Mouse (Mus musculus): ENCODE data around the gene Gng7. TPM values are rescaled to one million over a fixed set of nuclear protein-coding genes. Genes with fewer than 3 reads are reported as not detected.

Gng7 gene
- polyA plus RNA-seq, 1 experiment from 2014 or later, result 1.4 TPM

- no peak overlapping the region for H3K4me3 ChIP-seq (ENCODE audit: control insufficient read depth in 1 of 2, insufficient read depth in 1 of 2, low read depth in 1 of 2, low read length in 2 of 2)
- ATAC-seq (ENCODE audit: insufficient number of reproducible peaks, insufficient read depth, low FRiP score, low read depth), result no peak
- no peaks in the 10 kb centered on the region for H3K27me3 ChIP-seq (ENCODE audit: control insufficient read depth, insufficient read depth, low read length)
- H3K9ac ChIP-seq (ENCODE audit: low read length), result no peak overlapping the region
- H3K27ac ChIP-seq (replicated peaks in 1 of 2; ENCODE audit: control insufficient read depth in 1 of 2, insufficient read depth in 1 of 2, low read depth in 2 of 2, low read length in 2 of 2), result no peak overlapping the region
- H3K4me1 ChIP-seq (ENCODE audit: control insufficient read depth in 2 of 2, insufficient read depth in 2 of 2, low read length in 2 of 2), result peaks cover 23 to 36% of the 10 kb centered on the region in 2 experiments
- no peaks in the 10 kb centered on the region for H3K36me3 ChIP-seq (ENCODE audit: control insufficient read depth, insufficient read depth, low read length)
- H3K4me2 ChIP-seq (ENCODE audit: low read length), result no peak overlapping the region
- no peaks in the 10 kb centered on the region for H3K9me3 ChIP-seq (ENCODE audit: control insufficient read depth, low read length)
- WGBS, result 65% methylated on average over 3 of the region's 3 CpGs
These were observed 47.6 kb downstream of the Gng7 start for GRCm38 (mm10) chr10:80967101-80967656.

- no peaks in the 10 kb centered on the region for H3K36me3 ChIP-seq (ENCODE audit: control insufficient read depth, insufficient read depth, low read length)
- ATAC-seq (ENCODE audit: insufficient number of reproducible peaks, insufficient read depth, low FRiP score, low read depth), result no peak
- no peaks in the 10 kb centered on the region for H3K9me3 ChIP-seq (ENCODE audit: control insufficient read depth, low read length)
- 21% methylated on average over 12 of the region's 12 CpGs for WGBS
- H3K27me3 ChIP-seq (ENCODE audit: control insufficient read depth, insufficient read depth, low read length), result no peaks in the 10 kb centered on the region
- H3K4me2 ChIP-seq (ENCODE audit: low read length), result no peak overlapping the region
- no peak overlapping the region for H3K9ac ChIP-seq (ENCODE audit: low read length)
- peaks cover 29 to 45% of the 10 kb centered on the region in 2 experiments for H3K4me1 ChIP-seq (ENCODE audit: control insufficient read depth in 2 of 2, insufficient read depth in 2 of 2, low read length in 2 of 2)
- no peak overlapping the region for H3K27ac ChIP-seq (replicated peaks in 1 of 2; ENCODE audit: control insufficient read depth in 1 of 2, insufficient read depth in 1 of 2, low read depth in 2 of 2, low read length in 2 of 2)
- H3K4me3 ChIP-seq (ENCODE audit: control insufficient read depth in 1 of 2, insufficient read depth in 1 of 2, low read depth in 1 of 2, low read length in 2 of 2), result no peak overlapping the region
These were observed 48.4 kb downstream of the Gng7 start for GRCm38 (mm10) chr10:80966296-80966695.

GRCm38 (mm10) chr10:80963031-80963975, 51.4 kb downstream of the Gng7 start:
- Histone ChIP-seq H3K4me1 (ENCODE audit: control insufficient read depth in 2 of 2, insufficient read depth in 2 of 2, low read length in 2 of 2) (peaks cover 33 to 56% of the 10 kb centered on the region in 2 experiments), H3K4me3 (ENCODE audit: control insufficient read depth in 1 of 2, insufficient read depth in 1 of 2, low read depth in 1 of 2, low read length in 2 of 2) (no peak overlapping the region), H3K27ac (replicated peaks in 1 of 2; ENCODE audit: control insufficient read depth in 1 of 2, insufficient read depth in 1 of 2, low read depth in 2 of 2, low read length in 2 of 2) (peak overlapping the region; percentile 76 to 77), H3K36me3 (ENCODE audit: control insufficient read depth, insufficient read depth, low read length) (no peaks in the 10 kb centered on the region), H3K9me3 (ENCODE audit: control insufficient read depth, low read length) (no peaks in the 10 kb centered on the region), H3K9ac (ENCODE audit: low read length) (peak overlapping the region; percentile 59), H3K27me3 (ENCODE audit: control insufficient read depth, insufficient read depth, low read length) (no peaks in the 10 kb centered on the region), H3K4me2 (ENCODE audit: low read length) (0 out of 2 replicates have a peak overlapping the region, but pooled peaks have one; percentile 5)
- ATAC-seq (ENCODE audit: insufficient number of reproducible peaks, insufficient read depth, low FRiP score, low read depth), result peak; percentile 37; the same call in 1 of the 2 replicates
- 20% methylated on average over 12 of the region's 12 CpGs for WGBS

- H3K36me3 ChIP-seq (ENCODE audit: control insufficient read depth, insufficient read depth, low read length), result no peaks in the 10 kb centered on the region
- no peaks in the 10 kb centered on the region for H3K9me3 ChIP-seq (ENCODE audit: control insufficient read depth, low read length)
- 87% methylated on average over 5 of the region's 5 CpGs for WGBS
- H3K27ac ChIP-seq (replicated peaks in 1 of 2; ENCODE audit: control insufficient read depth in 1 of 2, insufficient read depth in 1 of 2, low read depth in 2 of 2, low read length in 2 of 2), result peak overlapping the region in 1 of 2 experiments; percentile 84; a peak in 2 of 4 replicates
- H3K27me3 ChIP-seq (ENCODE audit: control insufficient read depth, insufficient read depth, low read length), result no peaks in the 10 kb centered on the region
- H3K4me1 ChIP-seq (ENCODE audit: control insufficient read depth in 2 of 2, insufficient read depth in 2 of 2, low read length in 2 of 2), result peaks cover 33 to 56% of the 10 kb centered on the region in 2 experiments
- no peak overlapping the region for H3K4me3 ChIP-seq (ENCODE audit: control insufficient read depth in 1 of 2, insufficient read depth in 1 of 2, low read depth in 1 of 2, low read length in 2 of 2)
- no peak for ATAC-seq (ENCODE audit: insufficient number of reproducible peaks, insufficient read depth, low FRiP score, low read depth)
- H3K9ac ChIP-seq (ENCODE audit: low read length), result peak overlapping the region; percentile 54; the same call in 1 of the 2 replicates
- no peak overlapping the region for H3K4me2 ChIP-seq (ENCODE audit: low read length)
These were observed 52.2 kb downstream of the Gng7 start for GRCm38 (mm10) chr10:80962585-80962984.

- Histone ChIP-seq H3K9me3 (ENCODE audit: control insufficient read depth, low read length) (no peaks in the 10 kb centered on the region), H3K27ac (replicated peaks in 1 of 2; ENCODE audit: control insufficient read depth in 1 of 2, insufficient read depth in 1 of 2, low read depth in 2 of 2, low read length in 2 of 2) (peak overlapping the region in 1 of 2 experiments; percentile 84; a peak in 3 of 4 replicates), H3K36me3 (ENCODE audit: control insufficient read depth, insufficient read depth, low read length) (no peaks in the 10 kb centered on the region), H3K4me1 (ENCODE audit: control insufficient read depth in 2 of 2, insufficient read depth in 2 of 2, low read length in 2 of 2) (peaks cover 33 to 53% of the 10 kb centered on the region in 2 experiments), H3K9ac (ENCODE audit: low read length) (peak overlapping the region; percentile 54), H3K4me2 (ENCODE audit: low read length) (no peak overlapping the region), H3K27me3 (ENCODE audit: control insufficient read depth, insufficient read depth, low read length) (no peaks in the 10 kb centered on the region), H3K4me3 (ENCODE audit: control insufficient read depth in 1 of 2, insufficient read depth in 1 of 2, low read depth in 1 of 2, low read length in 2 of 2) (no peak overlapping the region)
- whole genome bisulfite sequencing, result 45% methylated on average over 10 of the region's 10 CpGs
- ATAC-seq (ENCODE audit: insufficient number of reproducible peaks, insufficient read depth, low FRiP score, low read depth), result no peak
These were observed 52.7 kb downstream of the Gng7 start for GRCm38 (mm10) chr10:80962051-80962472.

- H3K27me3 ChIP-seq (ENCODE audit: control insufficient read depth, insufficient read depth, low read length), result no peaks in the 10 kb centered on the region
- H3K4me2 ChIP-seq (ENCODE audit: low read length), result peak overlapping the region; percentile 23
- no peak overlapping the region; a peak in 1 of 4 replicates for H3K4me3 ChIP-seq (ENCODE audit: control insufficient read depth in 1 of 2, insufficient read depth in 1 of 2, low read depth in 1 of 2, low read length in 2 of 2)
- H3K9ac ChIP-seq (ENCODE audit: low read length), result peak overlapping the region; percentile 54
- no peaks in the 10 kb centered on the region for H3K36me3 ChIP-seq (ENCODE audit: control insufficient read depth, insufficient read depth, low read length)
- H3K27ac ChIP-seq (replicated peaks in 1 of 2; ENCODE audit: control insufficient read depth in 1 of 2, insufficient read depth in 1 of 2, low read depth in 2 of 2, low read length in 2 of 2), result peak overlapping the region; percentile 71 to 84
- peak; percentile 51; the same call in 1 of the 2 replicates for ATAC-seq (ENCODE audit: insufficient number of reproducible peaks, insufficient read depth, low FRiP score, low read depth)
- peaks cover 32 to 43% of the 10 kb centered on the region in 2 experiments for H3K4me1 ChIP-seq (ENCODE audit: control insufficient read depth in 2 of 2, insufficient read depth in 2 of 2, low read length in 2 of 2)
- WGBS, result 15% methylated on average over 12 of the region's 16 CpGs
- no peaks in the 10 kb centered on the region for H3K9me3 ChIP-seq (ENCODE audit: control insufficient read depth, low read length)
These were observed 53.9 kb downstream of the Gng7 start for GRCm38 (mm10) chr10:80960551-80961508.
